Mouse (Mus musculus) CD8-positive naive resting alpha-beta T cell, adult 2 months (primary cell): ENCODE data around the gene Tbc1d20.
A peak's percentile ranks its signal among the peaks of the same experiment; 100 is the strongest.
"Not testable (repeated sequence)": the region's sequence is repeated elsewhere in the genome, so short reads cannot be mapped to it uniquely, and the experiment has no call there.

Experiments
- DNase-seq, 2 experiments: peaks; one replicate each; pipeline ENCODE4 v3.0.0; 2022; ENCODE audit warnings: low read depth in 2 of 2, low spot score in 2 of 2

Tbc1d20 gene

DNA sequence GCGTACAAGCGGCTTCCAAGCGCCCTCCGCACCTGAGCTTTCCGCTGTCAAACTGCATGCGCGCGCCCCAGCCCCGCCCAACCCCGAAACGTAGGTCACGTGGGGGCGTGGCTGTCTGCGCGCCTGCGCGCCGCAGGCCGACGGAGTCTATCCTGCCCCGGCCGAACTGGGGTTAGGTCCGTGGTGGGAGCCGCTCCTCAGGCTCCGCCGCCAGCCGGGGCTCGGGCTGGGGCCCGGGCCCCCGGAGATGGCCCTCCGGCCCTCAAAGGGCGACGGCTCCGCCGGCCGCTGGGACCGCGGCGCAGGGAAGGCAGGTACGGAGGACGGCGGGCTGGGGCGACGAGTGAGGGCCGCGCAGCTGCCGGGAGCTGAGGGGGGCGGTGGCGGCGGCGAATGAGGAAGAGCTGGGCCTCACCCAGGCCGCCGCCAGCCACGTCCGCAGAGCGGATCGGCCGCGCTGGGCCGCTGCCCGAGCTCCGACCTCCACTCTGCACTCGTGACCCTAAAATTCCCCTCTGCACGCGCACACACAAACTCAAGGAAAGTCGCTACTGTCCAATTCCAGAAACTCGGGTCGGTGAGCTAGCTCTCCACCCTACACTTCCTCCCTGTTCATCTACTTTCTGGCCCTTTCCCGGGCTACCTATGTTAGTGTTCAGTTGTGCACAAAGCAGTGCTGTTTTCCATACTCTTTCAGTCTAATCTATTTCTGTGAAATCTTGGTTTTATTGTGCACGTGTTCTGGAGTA, at the start of gene Tbc1d20:
Gene Tbc1d20, plus strand, starts transcription at position 102 of the 749 bp plus-strand sequence.
- peak; percentile 83 to 86 for DNase-seq

DNA sequence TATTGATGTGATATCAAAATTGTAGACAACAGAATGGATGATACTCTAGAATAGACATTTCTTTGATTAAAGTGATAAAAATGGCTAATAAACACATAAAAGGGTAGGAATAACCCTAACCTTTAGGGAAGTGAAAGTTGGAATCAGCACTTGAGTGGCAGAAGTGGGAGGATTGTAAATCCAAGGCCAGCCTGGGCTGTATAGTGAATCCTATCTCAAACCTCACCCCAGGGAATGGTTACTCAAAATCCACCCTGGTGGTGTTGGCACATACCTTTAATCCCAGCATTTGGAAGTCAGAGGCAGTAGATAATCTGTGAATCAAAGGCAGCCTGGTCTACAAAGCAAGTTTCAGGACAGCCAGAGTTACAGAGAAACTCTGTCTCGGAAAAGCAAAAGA, 46.4 kb upstream of the Tbc1d20 start:
- no peak for DNase-seq

DNA sequence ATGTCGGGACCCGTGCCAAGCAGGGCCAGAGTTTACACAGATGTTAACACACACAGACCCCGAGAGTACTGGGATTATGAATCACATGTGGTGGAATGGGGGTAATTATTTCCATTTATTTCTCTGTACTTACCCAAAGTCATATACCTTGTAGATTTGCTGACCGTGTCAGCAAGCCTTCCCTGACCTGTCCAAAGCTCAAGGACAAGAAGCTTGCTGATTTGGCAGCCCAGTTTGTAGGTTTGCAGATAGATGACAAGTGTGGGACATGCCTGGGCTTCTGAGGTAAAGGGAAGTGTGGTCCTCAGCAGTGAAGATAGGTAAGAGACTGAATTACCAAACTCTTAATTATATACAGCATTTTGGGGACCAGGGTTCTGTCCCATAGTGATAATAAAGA, 43.1 kb upstream of the Tbc1d20 start:
- no peak for DNase-seq

DNA sequence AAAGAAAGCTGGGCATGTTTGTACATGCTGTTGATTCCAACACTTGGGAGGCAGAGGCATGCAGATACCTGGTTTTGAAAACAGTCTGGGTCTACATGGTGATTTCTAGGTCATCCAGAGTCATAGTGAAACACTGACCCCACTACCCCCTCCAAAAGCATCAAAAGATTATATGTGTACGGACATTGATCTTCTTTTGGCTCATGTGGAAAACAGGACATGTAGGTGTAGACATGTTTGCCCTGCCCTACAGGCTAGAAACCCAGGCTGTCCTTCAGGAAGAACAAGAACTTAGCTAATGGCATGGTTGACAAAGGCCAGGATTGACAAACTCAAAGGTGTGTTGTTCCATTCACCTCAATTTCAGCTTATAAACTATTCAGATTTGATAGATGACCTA, 33.9 kb upstream of the Tbc1d20 start:
- no peak for DNase-seq

DNA sequence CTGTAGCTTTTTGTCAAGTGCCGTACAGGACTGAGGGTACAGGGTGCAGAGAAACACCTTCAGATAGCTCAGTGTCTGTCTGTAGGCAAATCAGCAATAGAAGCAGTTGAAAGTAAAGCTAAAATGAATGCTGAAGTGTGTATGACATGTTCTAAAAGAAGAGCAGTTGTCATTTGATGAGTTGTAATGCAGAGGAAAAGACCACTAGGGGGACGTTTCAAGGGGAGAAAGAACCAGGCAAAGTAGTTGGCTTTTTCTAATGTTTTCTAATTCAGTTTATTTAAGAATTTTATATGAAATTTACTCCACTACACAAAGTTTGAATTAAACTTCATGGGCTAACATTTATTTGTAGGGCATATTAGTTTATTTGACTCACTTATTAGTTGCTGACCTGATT, 20.0 kb upstream of the Tbc1d20 start:
- no peak for DNase-seq

DNA sequence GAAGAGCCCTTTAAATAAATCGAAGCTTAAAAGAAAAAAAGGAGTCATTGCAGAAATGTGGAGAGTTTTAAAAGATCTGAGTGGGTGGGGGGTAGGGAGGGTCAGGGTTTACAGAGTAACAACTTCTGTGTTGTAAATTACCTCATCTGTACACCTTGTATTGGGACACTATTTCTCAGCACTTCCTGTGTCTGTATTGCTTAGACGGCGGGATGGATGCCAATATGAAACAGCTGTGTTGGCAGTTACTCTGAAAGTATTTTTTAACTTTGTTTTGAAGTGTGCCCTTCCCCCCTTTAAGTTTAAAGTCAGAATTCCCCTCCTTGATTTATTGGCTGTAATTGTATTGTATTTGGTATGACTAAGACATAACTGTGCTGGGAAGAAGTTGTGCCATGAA, 12.2 kb upstream of the Tbc1d20 start:
- DNase-seq: no peak

DNA sequence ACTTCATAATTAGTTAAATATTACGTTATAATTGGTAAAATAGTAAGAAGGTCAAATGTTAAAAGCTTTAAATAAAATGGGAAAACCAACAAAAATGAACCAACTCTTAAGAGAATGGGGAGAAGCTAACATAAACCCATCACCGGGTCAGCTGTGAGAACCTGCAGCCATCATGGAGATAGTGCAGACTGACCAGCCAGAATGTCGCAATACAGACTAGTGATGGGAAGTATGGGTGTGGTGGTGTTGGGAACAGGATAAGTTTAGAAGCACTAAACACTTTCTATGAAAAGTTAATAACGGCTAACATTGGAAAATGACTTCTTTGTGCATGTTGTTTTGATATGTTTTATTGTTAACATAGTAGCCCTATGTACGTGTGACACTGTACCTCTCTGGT, 6.1 kb upstream of the Tbc1d20 start:
- DNase-seq: no peak

DNA sequence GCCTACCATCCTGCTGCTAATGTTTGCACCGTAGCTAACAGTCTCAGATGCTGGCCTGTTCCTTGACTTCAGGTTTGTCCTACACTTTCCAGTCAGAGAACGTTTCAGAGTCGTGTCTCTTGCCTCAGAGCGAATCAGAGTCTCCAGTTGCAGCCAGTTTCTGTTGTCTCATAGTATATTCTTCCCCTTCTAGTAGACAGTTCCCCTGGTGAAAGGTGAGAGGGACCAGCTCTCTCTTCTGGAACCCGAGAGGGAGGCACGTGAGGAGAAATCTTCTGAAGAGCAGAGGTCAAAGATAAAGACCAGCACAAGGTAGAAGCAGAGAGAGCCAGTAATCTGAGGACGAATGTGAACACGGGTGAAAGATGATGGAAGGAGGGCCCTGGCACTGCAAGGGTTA, 5.6 kb upstream of the Tbc1d20 start:
- no peak for DNase-seq

DNA sequence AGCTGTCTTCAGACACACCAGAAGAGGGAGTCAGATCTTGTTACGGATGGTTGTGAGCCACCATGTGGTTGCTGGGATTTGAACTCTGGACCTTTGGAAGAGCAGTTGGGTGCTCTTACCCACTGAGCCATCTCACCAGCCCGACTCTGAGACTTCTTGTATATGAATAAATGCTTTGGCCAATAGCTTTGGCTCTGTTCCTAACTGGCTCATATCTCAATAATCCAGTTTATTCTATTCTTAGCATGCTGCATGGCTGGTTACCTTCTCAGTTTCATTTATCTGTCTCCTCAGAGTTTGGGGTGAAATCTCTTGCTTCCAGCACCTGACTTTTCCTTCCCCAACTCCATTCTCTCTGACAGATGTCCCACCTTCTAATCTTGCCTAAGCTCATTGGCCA, 4.0 kb upstream of the Tbc1d20 start:
- DNase-seq: not testable (repeated sequence)

DNA sequence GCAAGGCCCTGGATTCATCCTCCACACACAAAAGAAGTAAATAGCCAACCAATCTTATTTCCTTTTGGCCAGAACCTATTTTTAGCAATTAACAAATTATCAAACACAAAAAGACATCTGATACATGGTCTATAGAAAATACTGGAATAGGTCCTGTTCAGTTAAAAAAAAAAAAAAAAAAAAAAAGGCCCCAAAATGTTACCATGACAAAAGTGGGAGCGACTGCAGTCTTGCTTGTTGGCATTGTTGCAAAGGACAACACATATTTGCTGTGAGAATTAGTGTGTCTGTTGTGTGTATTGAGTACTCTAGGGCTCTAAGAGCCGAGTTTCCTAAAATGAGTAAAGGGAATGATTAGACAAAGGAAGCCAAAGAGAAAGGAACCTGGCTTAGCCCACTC, 1.2 kb upstream of the Tbc1d20 start:
- DNase-seq: no peak

DNA sequence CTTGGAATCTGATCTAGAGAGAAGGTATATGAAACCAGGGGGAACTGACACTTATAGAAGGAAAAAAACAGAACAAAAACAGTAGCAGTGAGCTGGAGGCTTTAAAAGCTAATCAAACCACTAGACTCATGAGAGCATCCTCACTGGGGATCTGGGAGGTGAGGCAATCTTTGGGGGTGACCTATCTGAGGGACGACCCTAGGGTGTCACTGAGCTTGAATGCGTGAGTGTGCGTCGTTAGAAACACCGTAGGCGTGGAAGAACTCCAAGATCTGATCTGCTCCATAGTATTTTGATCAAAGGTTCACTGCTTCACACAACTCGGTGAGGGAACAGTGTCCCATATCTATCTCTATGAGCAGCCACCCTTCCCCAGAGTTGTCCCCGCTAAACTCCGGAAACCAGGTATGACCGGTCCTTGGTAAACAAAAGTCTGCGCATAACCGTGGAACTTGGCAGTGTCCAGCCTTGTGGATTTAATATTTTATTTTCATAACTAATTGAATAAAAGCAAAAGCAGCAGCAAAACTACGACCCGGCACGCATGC, 375 bp upstream of the Tbc1d20 start:
- no peak for DNase-seq

DNA sequence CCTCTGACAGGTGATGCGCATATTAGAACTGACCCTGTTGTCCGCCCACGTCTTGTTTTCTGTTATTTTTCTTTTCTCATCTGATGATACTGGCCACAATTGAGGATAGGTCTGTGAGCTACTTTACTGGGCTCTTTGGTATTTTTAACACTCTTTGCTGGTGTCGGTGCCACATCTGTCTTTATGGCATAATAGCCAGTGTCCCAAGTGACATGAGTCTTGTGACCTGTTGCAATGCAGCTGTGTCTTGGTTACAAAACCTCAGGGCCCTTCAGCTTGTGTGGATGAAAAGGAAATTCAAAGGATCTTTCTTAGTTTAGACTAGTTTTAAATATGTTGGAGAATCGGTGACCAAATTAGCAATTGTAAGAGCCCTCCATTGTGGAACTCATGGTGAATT, 913 bp downstream of the Tbc1d20 start:
- no peak for DNase-seq

DNA sequence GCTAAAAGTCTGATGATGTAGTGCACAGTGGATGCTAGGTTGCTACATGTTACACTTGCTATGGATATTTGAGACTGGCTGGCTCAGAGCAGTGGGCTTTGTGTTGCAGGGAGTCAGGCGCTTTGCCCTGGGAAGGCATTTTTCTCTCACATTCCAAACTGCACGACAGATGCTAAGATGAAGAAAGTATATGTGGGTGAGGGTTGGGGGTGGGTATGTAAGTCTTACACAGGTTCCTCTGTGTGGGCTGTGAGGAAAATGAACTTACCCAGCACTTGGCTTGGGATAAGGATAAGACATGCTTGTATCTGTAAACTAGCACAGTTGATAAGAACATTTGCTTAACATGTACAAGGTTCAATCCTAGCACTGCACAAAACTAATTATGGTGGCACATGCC, 9.2 kb downstream of the Tbc1d20 start:
- no peak for DNase-seq

DNA sequence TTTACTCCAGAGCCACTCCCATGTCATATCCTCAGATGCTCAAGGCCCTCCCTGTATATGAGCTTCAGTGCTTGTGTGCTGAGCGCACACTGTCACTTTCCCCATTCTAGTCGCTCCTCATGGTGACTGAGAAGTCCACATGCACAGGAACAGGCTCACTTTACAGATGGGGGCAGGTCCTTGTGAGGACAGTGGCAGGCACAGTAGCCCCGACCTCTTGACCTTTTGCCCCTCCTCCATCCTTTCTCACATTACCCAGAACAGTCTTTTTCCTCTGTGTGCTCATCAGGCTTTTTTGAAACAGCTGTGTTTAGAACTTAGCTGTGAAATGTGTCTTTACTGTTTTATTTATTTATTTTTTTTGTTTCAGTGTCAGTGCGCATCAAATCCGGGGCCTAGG, 10.2 kb downstream of the Tbc1d20 start:
- DNase-seq: no peak

DNA sequence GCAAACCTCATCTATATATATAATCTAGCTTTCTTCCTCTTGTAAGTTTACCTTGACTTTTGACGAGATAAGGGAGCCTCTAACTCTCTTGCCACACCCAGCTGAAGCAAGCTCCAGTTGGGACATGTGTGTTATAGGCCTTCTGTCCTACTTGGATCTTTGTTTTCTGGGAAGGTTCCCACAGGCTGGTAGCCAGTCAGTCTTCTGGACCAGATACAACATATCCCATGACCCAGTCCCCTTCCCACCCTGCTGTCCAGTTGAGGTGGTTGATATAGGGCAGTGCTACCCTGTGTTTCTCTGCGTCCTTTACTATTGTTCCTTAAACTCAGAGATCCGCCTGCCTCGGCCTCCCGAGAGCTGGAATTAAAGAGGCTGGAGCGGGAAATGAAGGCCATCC, 11.9 kb downstream of the Tbc1d20 start:
- no peak for DNase-seq

DNA sequence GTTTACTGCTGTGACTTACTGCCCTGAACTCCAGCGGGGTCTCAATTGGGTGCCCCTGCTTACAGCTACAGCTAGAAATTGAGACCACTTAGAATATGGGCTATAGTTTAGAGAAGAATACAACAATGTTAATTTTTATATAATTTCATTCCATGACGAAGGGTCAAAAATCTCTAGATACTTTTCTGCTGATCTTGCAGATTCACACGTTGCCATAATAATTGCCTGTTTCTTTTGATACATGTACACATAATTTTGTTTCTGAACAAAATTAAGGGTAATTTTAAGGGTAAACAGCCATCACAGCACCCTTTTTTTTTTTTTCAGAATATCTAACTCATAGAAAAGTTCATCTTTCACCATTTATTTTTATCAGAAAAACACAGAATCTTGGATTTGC, 13.6 kb downstream of the Tbc1d20 start:
- no peak for DNase-seq

DNA sequence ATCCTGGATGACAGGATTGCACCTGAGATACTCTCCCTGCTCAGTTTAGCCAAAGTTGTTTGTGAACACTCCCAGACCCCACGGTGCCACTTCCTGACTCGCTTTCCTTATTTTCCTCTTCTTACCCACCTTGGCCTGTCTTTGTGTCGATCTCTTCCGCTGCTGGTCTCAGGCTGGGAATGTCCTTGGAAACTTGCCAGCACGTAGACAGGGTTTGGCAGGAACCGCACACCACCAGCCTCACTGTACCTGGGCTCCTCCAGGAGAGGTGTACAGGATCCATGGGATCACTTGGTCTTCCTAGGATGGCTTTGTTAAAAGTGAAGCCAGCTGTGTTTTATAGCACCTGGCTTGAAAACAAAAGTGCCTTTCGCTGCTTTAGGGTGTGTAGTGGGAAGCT, 19.4 kb downstream of the Tbc1d20 start:
- DNase-seq: no peak

DNA sequence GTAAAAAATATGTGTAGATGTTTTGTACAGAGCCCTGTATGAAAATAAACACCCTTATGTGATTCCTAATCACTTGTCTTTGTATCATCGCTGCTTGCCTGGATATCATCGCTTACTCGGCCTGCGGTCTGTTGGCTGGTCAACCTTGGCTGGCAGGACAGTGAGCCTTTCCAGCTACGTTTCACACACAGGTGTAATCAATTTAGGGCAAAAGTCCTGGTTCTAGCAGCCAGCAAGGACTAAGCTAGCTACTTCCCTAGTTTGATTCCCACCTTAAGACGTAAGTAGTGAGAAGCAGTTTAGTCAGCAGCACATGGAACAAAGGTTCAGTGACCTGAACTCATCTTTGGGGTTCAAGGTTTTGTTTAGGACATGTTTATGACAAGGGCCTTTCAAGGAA, 20.3 kb downstream of the Tbc1d20 start:
- DNase-seq: no peak

DNA sequence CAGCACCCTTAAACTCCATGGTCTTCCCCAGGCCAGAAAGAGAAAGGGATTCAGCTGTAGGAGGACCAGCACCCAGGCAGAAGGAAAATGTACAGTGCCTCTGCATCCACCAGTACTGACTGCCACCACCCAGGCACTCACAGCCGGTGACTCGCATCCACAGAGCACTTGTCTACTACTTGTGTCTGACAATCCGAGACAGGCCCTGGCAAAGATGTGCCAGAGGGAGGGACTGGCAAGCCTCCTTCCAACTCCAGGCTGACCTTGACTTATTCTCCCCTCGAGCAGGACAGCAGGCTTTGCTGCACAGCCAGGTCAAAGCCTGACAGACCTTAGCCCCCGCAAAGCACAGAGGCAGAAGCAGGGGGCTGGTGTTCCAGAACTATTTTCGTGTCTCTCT, 23.4 kb downstream of the Tbc1d20 start:
- DNase-seq: no peak

DNA sequence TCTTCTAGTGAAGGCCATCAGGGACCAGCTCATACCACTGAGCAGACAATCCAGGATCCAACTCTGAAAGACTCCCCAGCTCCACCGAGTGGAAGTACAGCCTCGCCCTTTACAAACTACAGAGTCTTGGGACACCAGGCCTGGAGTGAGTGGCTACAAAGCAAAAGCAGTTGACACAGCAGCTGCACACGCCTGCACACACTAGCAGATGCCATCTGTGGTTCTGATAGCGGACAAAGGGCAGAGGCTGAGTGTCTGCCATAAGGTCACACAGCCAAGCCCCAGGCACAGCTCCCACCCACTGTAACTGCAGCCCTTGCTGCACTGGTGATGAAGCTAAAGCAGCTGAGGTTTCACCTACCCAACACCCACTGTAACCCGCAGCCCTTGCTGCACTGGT, 27.9 kb downstream of the Tbc1d20 start:
- DNase-seq: no peak

DNA sequence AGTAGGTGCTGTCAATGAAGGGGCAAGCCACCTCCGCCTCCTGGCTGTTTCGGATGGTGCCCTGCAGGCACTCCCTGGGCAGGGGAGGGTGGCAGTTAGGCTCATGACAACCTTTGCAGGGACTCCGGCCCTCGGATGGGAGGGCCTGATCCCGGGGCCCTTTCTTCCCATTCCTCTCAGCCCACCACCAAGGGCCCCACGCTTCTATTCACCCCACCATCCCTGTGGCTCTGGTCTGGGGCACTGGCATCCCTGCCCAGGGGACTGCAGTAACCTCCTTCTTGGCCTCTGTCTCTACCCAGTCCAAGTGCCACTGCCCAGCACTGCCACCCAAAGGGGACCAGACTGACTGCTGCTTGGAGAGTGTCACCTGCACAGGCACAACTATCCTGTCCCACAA, 28.6 kb downstream of the Tbc1d20 start:
- no peak for DNase-seq

DNA sequence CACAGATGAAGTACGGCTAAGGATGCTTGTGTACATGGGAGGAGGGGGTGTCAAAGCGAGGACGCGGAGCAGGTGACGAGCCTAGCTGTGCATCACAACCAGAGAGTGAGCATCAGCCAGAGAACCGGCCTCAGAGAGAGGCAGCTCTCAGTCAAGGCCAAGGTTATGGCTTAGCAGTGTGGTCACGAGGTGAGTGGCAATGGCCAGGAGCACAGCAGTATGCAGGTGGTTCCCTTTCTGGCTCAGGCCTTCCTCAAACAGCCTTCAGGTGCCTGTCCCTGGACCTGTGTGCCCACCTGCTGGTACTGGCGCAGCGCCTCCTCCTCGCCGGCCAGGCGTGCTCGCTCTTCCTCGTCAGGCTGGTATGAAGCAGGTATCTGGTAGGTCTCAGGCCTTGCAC, 30.3 kb downstream of the Tbc1d20 start:
- DNase-seq: no peak

DNA sequence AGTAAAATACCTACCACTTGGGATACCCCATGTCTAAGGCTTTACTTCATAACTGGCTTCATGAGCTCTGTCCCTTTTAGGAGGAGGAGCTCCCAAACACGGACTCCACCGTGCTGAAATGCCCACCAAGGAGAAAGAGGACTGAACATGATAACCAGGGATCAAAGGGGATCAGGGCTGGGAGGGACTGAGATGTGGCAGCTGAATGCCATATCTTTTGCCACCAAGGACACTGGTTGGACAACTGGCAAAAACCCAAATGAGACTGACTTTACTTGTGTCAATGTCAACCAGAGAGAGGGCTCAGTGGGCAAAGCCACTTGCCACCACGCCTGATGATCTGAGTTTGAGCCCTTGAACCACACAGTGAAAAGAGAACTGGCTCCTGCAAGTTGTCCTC, 31.2 kb downstream of the Tbc1d20 start:
- no peak for DNase-seq
